Mouse (Mus musculus) myocyte (in vitro differentiated cells): ENCODE measurements at regions not wholly inside any gene's neighbourhood (a gene's known extent, or its start where the extent isn't known, plus 50 kb on each side); places are given as distances from the start of the nearest gene placed in this dataset.

Experiments used
- H3K27me3 ChIP-seq: one replicate; pipeline ENCODE4 v1.6.1; 2011; ENCODE audit not compliant: control insufficient read depth, insufficient read depth, insufficient read length
- H3K36me3 ChIP-seq: one replicate; pipeline ENCODE4 v1.6.1; 2011; ENCODE audit not compliant: control insufficient read depth, insufficient read depth
- H3K4me2 ChIP-seq: one replicate; pipeline ENCODE4 v1.6.1; 2011; ENCODE audit warnings: low read depth, control low read depth
- H3K4me3 ChIP-seq: one replicate; pipeline ENCODE4 v1.5.1; 2011; ENCODE audit warnings: mild to moderate bottlenecking, control low read depth, moderate library complexity
- H3K79me2 ChIP-seq: one replicate; pipeline ENCODE4 v1.6.1; 2011; ENCODE audit not compliant: control insufficient read depth, insufficient read depth
- H3ac ChIP-seq: one replicate; pipeline ENCODE4 v1.6.1; 2011; ENCODE audit not compliant: control insufficient read depth, insufficient read length
- CEBPB ChIP-seq: IDR thresholded peaks from 2 replicates; pipeline ENCODE4 v1.6.1; 2011; ENCODE audit warnings: mild to moderate bottlenecking, moderate library complexity; ENCODE audit not compliant: poor library complexity, insufficient read depth, severe bottlenecking
- E2F4 ChIP-seq: IDR thresholded peaks from one replicate; pipeline ENCODE4 v1.6.1; 2011; ENCODE audit warnings: mild to moderate bottlenecking, control low read depth, moderate library complexity; ENCODE audit not compliant: insufficient read depth
- MAX ChIP-seq: IDR thresholded peaks from one replicate; pipeline ENCODE4 v1.6.1; 2011; ENCODE audit warnings: low read depth, mild to moderate bottlenecking, control low read depth
- MYOD1 ChIP-seq, 3 experiments: IDR thresholded peaks; one replicate each; pipeline ENCODE4 v1.6.1; 2011; ENCODE audit warnings: control low read depth in 2 of 3, low read depth in 2 of 3, mild to moderate bottlenecking in 2 of 3, moderate library complexity in 1 of 3; ENCODE audit not compliant: insufficient read length in 2 of 3, control insufficient read depth in 1 of 3
- MYOG ChIP-seq, 3 experiments: IDR thresholded peaks; one replicate each; pipeline ENCODE4 v1.6.1; 2011; ENCODE audit warnings: control low read depth in 2 of 3, low read depth in 2 of 3, mild to moderate bottlenecking in 2 of 3; ENCODE audit not compliant: insufficient read length in 2 of 3, control insufficient read depth in 1 of 3, insufficient read depth in 1 of 3
- POLR2A ChIP-seq: IDR thresholded peaks from one replicate; pipeline ENCODE4 v1.6.1; 2011; ENCODE audit warnings: low read depth, mild to moderate bottlenecking, control low read depth, moderate library complexity; ENCODE audit not compliant: insufficient read length
- POLR2AphosphoS2 ChIP-seq: IDR thresholded peaks from one replicate; pipeline ENCODE4 v1.6.1; 2011; ENCODE audit warnings: low read depth, control low read depth; ENCODE audit not compliant: insufficient read length
- REST ChIP-seq: IDR thresholded peaks from one replicate; pipeline ENCODE4 v1.6.1; 2011; ENCODE audit warnings: mild to moderate bottlenecking, control low read depth, moderate library complexity; ENCODE audit not compliant: insufficient read depth, insufficient read length
- SRF ChIP-seq: IDR thresholded peaks from one replicate; pipeline ENCODE4 v1.6.1; 2011; ENCODE audit warnings: low read depth; ENCODE audit not compliant: control insufficient read depth, insufficient read length
- TCF12 ChIP-seq: IDR thresholded peaks from one replicate; pipeline ENCODE4 v1.6.1; 2011; ENCODE audit warnings: mild to moderate bottlenecking, control low read depth; ENCODE audit not compliant: poor library complexity, insufficient read depth, severe bottlenecking
- TCF3 ChIP-seq: IDR thresholded peaks from one replicate; pipeline ENCODE4 v1.6.1; 2011; ENCODE audit warnings: low read depth, control low read depth; ENCODE audit not compliant: insufficient read length
- USF1 ChIP-seq: IDR thresholded peaks from one replicate; pipeline ENCODE4 v1.6.1; 2011; ENCODE audit warnings: low read depth, mild to moderate bottlenecking, control low read depth, moderate library complexity

- TF ChIP-seq MYOD1 (IDR thresholded peaks at IDR 0.05; ENCODE audit: control insufficient read depth in 1 of 3, insufficient read length in 2 of 3, low read depth in 2 of 3) (no peak), TCF12 (no peak), POLR2A (no peak), POLR2AphosphoS2 (no peak), MAX (no peak), TCF3 (no peak), CEBPB (no peak), USF1 (no peak), REST (no peak), SRF (no peak), E2F4 (no peak), MYOG (IDR thresholded peaks at IDR 0.05; ENCODE audit: control insufficient read depth in 1 of 3, insufficient read depth in 1 of 3, insufficient read length in 2 of 3, low read depth in 2 of 3) (no peak)
- no peaks in the 10 kb centered on the region for H3K27me3 ChIP-seq
- no peak overlapping the region for H3K4me2 ChIP-seq
- no peaks in the 10 kb centered on the region for H3K79me2 ChIP-seq
- H3ac ChIP-seq, result no peak overlapping the region
- no peaks in the 10 kb centered on the region for H3K36me3 ChIP-seq
- no peak overlapping the region for H3K4me3 ChIP-seq
These were observed 185.5 kb upstream of the Sp8 start for GRCm38 (mm10) chr12:118660384-118661213.

- H3K27me3 ChIP-seq, result no peaks in the 10 kb centered on the region
- no peak overlapping the region for H3K4me3 ChIP-seq
- H3K36me3 ChIP-seq, result no peaks in the 10 kb centered on the region
- H3K79me2 ChIP-seq, result no peaks in the 10 kb centered on the region
- no peak overlapping the region for H3ac ChIP-seq
- TF ChIP-seq SRF, result no peak
- no peak for TF ChIP-seq MYOD1 (IDR thresholded peaks at IDR 0.05; ENCODE audit: control insufficient read depth in 1 of 3, insufficient read length in 2 of 3, low read depth in 2 of 3)
- no peak for TF ChIP-seq MAX
- TF ChIP-seq E2F4, result no peak
- no peak for TF ChIP-seq USF1
- no peak for TF ChIP-seq MYOG (IDR thresholded peaks at IDR 0.05; ENCODE audit: control insufficient read depth in 1 of 3, insufficient read depth in 1 of 3, insufficient read length in 2 of 3, low read depth in 2 of 3)
- TF ChIP-seq CEBPB, result no peak
- TF ChIP-seq TCF12, result no peak
- no peak for TF ChIP-seq REST
- TF ChIP-seq POLR2A, result no peak
- H3K4me2 ChIP-seq, result no peak overlapping the region
These were observed 186.6 kb upstream of the Sp8 start for GRCm38 (mm10) chr12:118659240-118660120.

- H3K4me3 ChIP-seq, result no peak overlapping the region
- H3ac ChIP-seq, result no peak overlapping the region
- TF ChIP-seq TCF12 (no peak), POLR2A (no peak), MYOG (IDR thresholded peaks at IDR 0.05; ENCODE audit: control insufficient read depth in 1 of 3, insufficient read depth in 1 of 3, insufficient read length in 2 of 3, low read depth in 2 of 3) (peak in 1 of 3 experiments; percentile 49), USF1 (no peak), SRF (no peak), MYOD1 (IDR thresholded peaks at IDR 0.05; ENCODE audit: control insufficient read depth in 1 of 3, insufficient read length in 2 of 3, low read depth in 2 of 3) (peak in 2 of 3 experiments; percentile 13 to 31), POLR2AphosphoS2 (no peak)
- no peaks in the 10 kb centered on the region for H3K36me3 ChIP-seq
- no peaks in the 10 kb centered on the region for H3K27me3 ChIP-seq
- H3K4me2 ChIP-seq, result no peak overlapping the region
- no peaks in the 10 kb centered on the region for H3K79me2 ChIP-seq
These were observed 195.5 kb upstream of the Sp8 start for GRCm38 (mm10) chr12:118650483-118651160.

DNA sequence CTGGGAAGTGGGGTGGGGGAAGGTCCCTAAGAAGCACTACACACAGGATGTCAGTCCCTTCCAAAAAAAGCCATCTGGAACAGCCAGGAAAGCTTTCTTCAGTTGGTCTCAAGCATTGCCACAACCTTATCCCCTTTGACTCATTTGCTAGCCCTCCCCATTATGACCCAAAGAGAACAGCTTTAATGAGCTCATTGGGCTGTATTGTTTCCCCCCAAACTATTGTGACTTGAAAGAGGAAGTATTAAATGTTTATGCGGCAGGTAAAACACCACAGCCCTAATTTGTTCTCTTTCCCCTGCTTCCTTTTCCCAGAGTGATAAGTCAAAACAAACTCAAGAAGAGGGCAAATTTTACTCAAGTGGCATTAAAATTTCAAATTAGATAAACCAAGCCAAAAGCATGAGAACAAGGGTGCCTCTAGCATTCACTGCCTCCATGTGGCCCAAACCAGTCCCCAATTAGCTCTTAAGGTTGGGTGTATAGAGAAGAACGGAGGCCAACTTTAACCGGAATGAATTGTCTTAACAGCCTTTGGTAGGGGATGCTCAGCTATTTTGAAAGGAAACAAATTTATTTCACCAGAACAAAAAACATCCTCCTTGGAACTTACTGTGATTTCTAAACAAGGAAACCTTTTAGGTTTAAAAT lies 196.7 kb upstream of the Sp8 start:
- TF ChIP-seq MYOD1 (IDR thresholded peaks at IDR 0.05; ENCODE audit: control insufficient read depth in 1 of 3, insufficient read length in 2 of 3, low read depth in 2 of 3) (no peak), CEBPB (no peak), TCF12 (no peak), POLR2A (no peak), MAX (no peak), SRF (no peak), TCF3 (no peak), E2F4 (no peak), REST (no peak), MYOG (IDR thresholded peaks at IDR 0.05; ENCODE audit: control insufficient read depth in 1 of 3, insufficient read depth in 1 of 3, insufficient read length in 2 of 3, low read depth in 2 of 3) (no peak), POLR2AphosphoS2 (no peak), USF1 (no peak)
- no peaks in the 10 kb centered on the region for H3K79me2 ChIP-seq

More for the DNA sequence above, 196.7 kb upstream of the Sp8 start:
- Histone ChIP-seq H3K4me2 (no peak overlapping the region), H3ac (no peak overlapping the region), H3K27me3 (no peaks in the 10 kb centered on the region), H3K4me3 (no peak overlapping the region), H3K36me3 (no peaks in the 10 kb centered on the region)
